Mouse (Mus musculus) forebrain, embryonic 11.5 days (tissue): Measurements from ENCODE around the gene Lin9. TPM values are rescaled to one million over a fixed set of nuclear protein-coding genes. Genes with fewer than 3 reads are reported as not detected.

ENCODE experiments used
- polyA plus RNA-seq: library from polyadenylated mRNA; unstranded; fragments of >200 nt; fragmentation: Nextera tagmentation; extraction: Ambion mirVana; gene quantifications from 2 replicates; pipeline ENCODE4 v1.2.1, GENCODE M21; 2014

The Lin9 gene
- polyA plus RNA-seq, 1 experiment from 2014 or later = 31.0 TPM

Other genes with a start within 250 kb of the Lin9 start
- 0.55 and 1.1 TPM in 2 replicates for gene Stum, start 157.6 kb upstream of the Lin9 start, polyA plus RNA-seq
- 276 and 281 TPM in 2 replicates for gene Parp1, start 72.2 kb upstream of the Lin9 start, polyA plus RNA-seq
- 0.11 TPM in 1 of 2 replicates, not detected in the other for gene Mixl1, start 55.9 kb downstream of the Lin9 start, polyA plus RNA-seq
- gene Acbd3, start 84.9 kb downstream of the Lin9 start, polyA plus RNA-seq = 21.6 and 22.8 TPM in 2 replicates
- gene H3f3a, start 172.8 kb downstream of the Lin9 start, polyA plus RNA-seq = 3,157 and 3,206 TPM in 2 replicates
- gene Sde2, start 210.0 kb downstream of the Lin9 start, polyA plus RNA-seq = 33.8 and 35.4 TPM in 2 replicates